Mouse (Mus musculus): Measurements from ENCODE around the gene Pdgfra. TPM values are rescaled to one million over a fixed set of nuclear protein-coding genes. Genes with fewer than 3 reads are reported as not detected.

Gene Pdgfra
- polyA plus RNA-seq, 1 experiment = not detected

GRCm38 (mm10) chr5:75146469-75146868 lies 5.6 kb upstream of the Pdgfra start:
- Histone ChIP-seq H3K9me3 (ENCODE audit: control insufficient read depth, low read length) (no peaks in the 10 kb centered on the region), H3K36me3 (ENCODE audit: control insufficient read depth) (no peaks in the 10 kb centered on the region), H3K4me1 (ENCODE audit: control insufficient read depth) (no peaks in the 10 kb centered on the region), H3K4me3 (replicated peaks) (no peak overlapping the region), H3K27me3 (ENCODE audit: control insufficient read depth) (peaks cover 78% of the 10 kb centered on the region)
- TF ChIP-seq GATA1 (IDR thresholded peaks at IDR 0.05; ENCODE audit: low read length) (no peak), TAL1 (IDR thresholded peaks at IDR 0.05; ENCODE audit: low read length) (no peak)

GRCm38 (mm10) chr5:75148343-75149127 lies 3.6 kb upstream of the Pdgfra start:
- H3K4me3 ChIP-seq (replicated peaks) = no peak overlapping the region
- no peaks in the 10 kb centered on the region for H3K9me3 ChIP-seq (ENCODE audit: control insufficient read depth, low read length)
- peaks cover 92% of the 10 kb centered on the region for H3K27me3 ChIP-seq (ENCODE audit: control insufficient read depth)
- H3K4me1 ChIP-seq (ENCODE audit: control insufficient read depth) = no peaks in the 10 kb centered on the region
- H3K36me3 ChIP-seq (ENCODE audit: control insufficient read depth) = no peaks in the 10 kb centered on the region
- TF ChIP-seq TAL1 (IDR thresholded peaks at IDR 0.05; ENCODE audit: low read length) (no peak), GATA1 (IDR thresholded peaks at IDR 0.05; ENCODE audit: low read length) (no peak)

- TF ChIP-seq TAL1 (IDR thresholded peaks at IDR 0.05; ENCODE audit: low read length) = no peak
- TF ChIP-seq GATA1 (IDR thresholded peaks at IDR 0.05; ENCODE audit: low read length) = no peak
- Histone ChIP-seq H3K27me3 (ENCODE audit: control insufficient read depth) (peaks cover 94% of the 10 kb centered on the region), H3K9me3 (ENCODE audit: control insufficient read depth, low read length) (no peaks in the 10 kb centered on the region)
Measured at GRCm38 (mm10) chr5:75149380-75149779, 2.7 kb upstream of the Pdgfra start.

GRCm38 (mm10) chr5:75149880-75150279 lies 2.2 kb upstream of the Pdgfra start:
- TF ChIP-seq TAL1 (IDR thresholded peaks at IDR 0.05; ENCODE audit: low read length) = no peak
- TF ChIP-seq GATA1 (IDR thresholded peaks at IDR 0.05; ENCODE audit: low read length) = no peak
- peaks cover 95% of the 10 kb centered on the region for H3K27me3 ChIP-seq (ENCODE audit: control insufficient read depth)
- H3K36me3 ChIP-seq (ENCODE audit: control insufficient read depth) = no peaks in the 10 kb centered on the region
- no peaks in the 10 kb centered on the region for H3K4me1 ChIP-seq (ENCODE audit: control insufficient read depth)
- no peaks in the 10 kb centered on the region for H3K9me3 ChIP-seq (ENCODE audit: control insufficient read depth, low read length)
- H3K4me3 ChIP-seq (replicated peaks) = no peak overlapping the region

More at GRCm38 (mm10) chr5:75149380-75149779, 2.7 kb upstream of the Pdgfra start:
- no peak overlapping the region for H3K4me3 ChIP-seq (replicated peaks)
- H3K36me3 ChIP-seq (ENCODE audit: control insufficient read depth) = no peaks in the 10 kb centered on the region
- no peaks in the 10 kb centered on the region for H3K4me1 ChIP-seq (ENCODE audit: control insufficient read depth)

GRCm38 (mm10) chr5:75150341-75150981 lies 1.6 kb upstream of the Pdgfra start:
- Histone ChIP-seq H3K9me3 (ENCODE audit: control insufficient read depth, low read length) (no peaks in the 10 kb centered on the region), H3K4me1 (ENCODE audit: control insufficient read depth) (no peaks in the 10 kb centered on the region), H3K27me3 (ENCODE audit: control insufficient read depth) (peaks cover 98% of the 10 kb centered on the region), H3K4me3 (replicated peaks) (no peak overlapping the region), H3K36me3 (ENCODE audit: control insufficient read depth) (no peaks in the 10 kb centered on the region)
- TF ChIP-seq GATA1 (IDR thresholded peaks at IDR 0.05; ENCODE audit: low read length) (no peak), TAL1 (IDR thresholded peaks at IDR 0.05; ENCODE audit: low read length) (no peak)

- Histone ChIP-seq H3K4me3 (replicated peaks) (no peak overlapping the region), H3K4me1 (ENCODE audit: control insufficient read depth) (peaks cover 3% of the 10 kb centered on the region; the same call in 1 of the 2 replicates), H3K9me3 (ENCODE audit: control insufficient read depth, low read length) (no peaks in the 10 kb centered on the region), H3K36me3 (ENCODE audit: control insufficient read depth) (no peaks in the 10 kb centered on the region), H3K27me3 (ENCODE audit: control insufficient read depth) (peaks cover 99% of the 10 kb centered on the region)
- no peak for TF ChIP-seq GATA1 (IDR thresholded peaks at IDR 0.05; ENCODE audit: low read length)
- no peak for TF ChIP-seq TAL1 (IDR thresholded peaks at IDR 0.05; ENCODE audit: low read length)
Measured at GRCm38 (mm10) chr5:75151146-75151900, 769 bp upstream of the Pdgfra start.

GRCm38 (mm10) chr5:75152791-75153625 lies 916 bp downstream of the Pdgfra start:
- H3K27me3 ChIP-seq (ENCODE audit: control insufficient read depth) = peaks cover 91% of the 10 kb centered on the region
- peaks cover 7% of the 10 kb centered on the region for H3K4me1 ChIP-seq (ENCODE audit: control insufficient read depth)
- no peak overlapping the region for H3K4me3 ChIP-seq (replicated peaks)
- no peak for TF ChIP-seq GATA1 (IDR thresholded peaks at IDR 0.05; ENCODE audit: low read length)
- no peak for TF ChIP-seq TAL1 (IDR thresholded peaks at IDR 0.05; ENCODE audit: low read length)
- no peaks in the 10 kb centered on the region for H3K36me3 ChIP-seq (ENCODE audit: control insufficient read depth)
- no peaks in the 10 kb centered on the region for H3K9me3 ChIP-seq (ENCODE audit: control insufficient read depth, low read length)

- no peaks in the 10 kb centered on the region for H3K36me3 ChIP-seq (ENCODE audit: control insufficient read depth)
- no peak overlapping the region for H3K4me3 ChIP-seq (replicated peaks)
- no peaks in the 10 kb centered on the region for H3K9me3 ChIP-seq (ENCODE audit: control insufficient read depth, low read length)
- no peak for TF ChIP-seq TAL1 (IDR thresholded peaks at IDR 0.05; ENCODE audit: low read length)
- no peak for TF ChIP-seq GATA1 (IDR thresholded peaks at IDR 0.05; ENCODE audit: low read length)
- H3K27me3 ChIP-seq (ENCODE audit: control insufficient read depth) = peaks cover 85% of the 10 kb centered on the region
- H3K4me1 ChIP-seq (ENCODE audit: control insufficient read depth) = peaks cover 7% of the 10 kb centered on the region
Measured at GRCm38 (mm10) chr5:75153626-75153960, 1.5 kb downstream of the Pdgfra start.

All from erythroblast, embryonic 14.5 days (primary cell).